Mouse (Mus musculus): Measurements from ENCODE around the gene Cnot6. TPM values are rescaled to one million over a fixed set of nuclear protein-coding genes. Genes with fewer than 3 reads are reported as not detected.

Gene Cnot6
- polyA plus RNA-seq (2014; fragmentation: Nextera tagmentation; extraction: Ambion mirVana) = 75.3 and 77.4 TPM in 2 replicates

GRCm38 (mm10) chr11:49712555-49713335 lies at the start of gene Cnot6:
TSS of gene Cnot6 (minus strand) at chr11:49712723.
- Histone ChIP-seq H3K27me3 (ENCODE audit: control insufficient read depth, insufficient read depth, low read length) (no peaks in the 10 kb centered on the region), H3K4me2 (replicated peaks; ENCODE audit: low read depth, low read length) (peak within 1 kb of the TSS; percentile 81), H3K4me3 (ENCODE audit: low read length) (peak within 1 kb of the TSS; percentile 99), H3K36me3 (ENCODE audit: control insufficient read depth, insufficient read depth, low read length) (no peaks in the 10 kb centered on the region; the same call in 1 of the 2 replicates), H3K9me3 (ENCODE audit: control insufficient read depth, low read length) (no peaks in the 10 kb centered on the region), H3K4me1 (ENCODE audit: control insufficient read depth, insufficient read depth, low read length) (peaks cover 19% of the 10 kb centered on the region), H3K27ac (ENCODE audit: low read depth, low read length) (peak within 1 kb of the TSS; percentile 94), H3K9ac (ENCODE audit: low read depth, low read length) (peak within 1 kb of the TSS; percentile 99)
- under 1% methylated on average over 45 of the region's 65 CpGs for WGBS
- ATAC-seq (ENCODE audit: low FRiP score, low TSS enrichment) = peak; percentile 97

- H3K9ac ChIP-seq (ENCODE audit: low read depth, low read length) = no peak overlapping the region
- no peak overlapping the region for H3K27ac ChIP-seq (ENCODE audit: low read depth, low read length)
- no peak overlapping the region for H3K4me2 ChIP-seq (replicated peaks; ENCODE audit: low read depth, low read length)
- H3K4me1 ChIP-seq (ENCODE audit: control insufficient read depth, insufficient read depth, low read length) = 0 out of 2 replicates have a peak, but pooled peaks cover 14% of the 10 kb centered on the region
- 95% methylated on average over 5 of the region's 5 CpGs for WGBS
- no peak for ATAC-seq (ENCODE audit: low FRiP score, low TSS enrichment)
- H3K27me3 ChIP-seq (ENCODE audit: control insufficient read depth, insufficient read depth, low read length) = no peaks in the 10 kb centered on the region
- no peak overlapping the region for H3K4me3 ChIP-seq (ENCODE audit: low read length)
- H3K9me3 ChIP-seq (ENCODE audit: control insufficient read depth, low read length) = no peaks in the 10 kb centered on the region
- no peaks in the 10 kb centered on the region for H3K36me3 ChIP-seq (ENCODE audit: control insufficient read depth, insufficient read depth, low read length)
Measured at GRCm38 (mm10) chr11:49761130-49761529, 48.6 kb upstream of the Cnot6 start.

GRCm38 (mm10) chr11:49758096-49758495 lies 45.6 kb upstream of the Cnot6 start:
- Histone ChIP-seq H3K4me2 (replicated peaks; ENCODE audit: low read depth, low read length) (no peak overlapping the region), H3K27ac (ENCODE audit: low read depth, low read length) (no peak overlapping the region), H3K36me3 (ENCODE audit: control insufficient read depth, insufficient read depth, low read length) (no peaks in the 10 kb centered on the region), H3K4me1 (ENCODE audit: control insufficient read depth, insufficient read depth, low read length) (no peaks in the 10 kb centered on the region), H3K27me3 (ENCODE audit: control insufficient read depth, insufficient read depth, low read length) (no peaks in the 10 kb centered on the region), H3K9ac (ENCODE audit: low read depth, low read length) (no peak overlapping the region), H3K9me3 (ENCODE audit: control insufficient read depth, low read length) (no peaks in the 10 kb centered on the region), H3K4me3 (ENCODE audit: low read length) (no peak overlapping the region)
- no peak for ATAC-seq (ENCODE audit: low FRiP score, low TSS enrichment)
- 89% methylated on average over 3 of the region's 3 CpGs for WGBS

- Histone ChIP-seq H3K36me3 (ENCODE audit: control insufficient read depth, insufficient read depth, low read length) (no peaks in the 10 kb centered on the region), H3K4me2 (replicated peaks; ENCODE audit: low read depth, low read length) (no peak overlapping the region), H3K4me1 (ENCODE audit: control insufficient read depth, insufficient read depth, low read length) (no peaks in the 10 kb centered on the region), H3K27ac (ENCODE audit: low read depth, low read length) (no peak overlapping the region; the same call in 1 of the 2 replicates), H3K9me3 (ENCODE audit: control insufficient read depth, low read length) (no peaks in the 10 kb centered on the region), H3K27me3 (ENCODE audit: control insufficient read depth, insufficient read depth, low read length) (no peaks in the 10 kb centered on the region), H3K4me3 (ENCODE audit: low read length) (no peak overlapping the region), H3K9ac (ENCODE audit: low read depth, low read length) (no peak overlapping the region)
- peak; percentile 28; the same call in 1 of the 2 replicates for ATAC-seq (ENCODE audit: low FRiP score, low TSS enrichment)
- WGBS = 39% methylated on average over 12 of the region's 12 CpGs
Measured at GRCm38 (mm10) chr11:49754958-49755665, 42.6 kb upstream of the Cnot6 start.

- no peak for ATAC-seq (ENCODE audit: low FRiP score, low TSS enrichment)
- Histone ChIP-seq H3K9me3 (ENCODE audit: control insufficient read depth, low read length) (peaks cover 6% of the 10 kb centered on the region), H3K36me3 (ENCODE audit: control insufficient read depth, insufficient read depth, low read length) (no peaks in the 10 kb centered on the region), H3K27ac (ENCODE audit: low read depth, low read length) (no peak overlapping the region), H3K4me3 (ENCODE audit: low read length) (no peak overlapping the region), H3K9ac (ENCODE audit: low read depth, low read length) (no peak overlapping the region), H3K27me3 (ENCODE audit: control insufficient read depth, insufficient read depth, low read length) (no peaks in the 10 kb centered on the region), H3K4me2 (replicated peaks; ENCODE audit: low read depth, low read length) (no peak overlapping the region), H3K4me1 (ENCODE audit: control insufficient read depth, insufficient read depth, low read length) (no peaks in the 10 kb centered on the region)
- WGBS = 100% methylated on average over 1 of the region's 1 CpGs
Measured at GRCm38 (mm10) chr11:49746756-49747155, 34.2 kb upstream of the Cnot6 start.

- H3K27ac ChIP-seq (ENCODE audit: low read depth, low read length) = no peak overlapping the region
- H3K4me1 ChIP-seq (ENCODE audit: control insufficient read depth, insufficient read depth, low read length) = no peaks in the 10 kb centered on the region
- peaks cover 6% of the 10 kb centered on the region for H3K9me3 ChIP-seq (ENCODE audit: control insufficient read depth, low read length)
- H3K4me3 ChIP-seq (ENCODE audit: low read length) = no peak overlapping the region
- H3K9ac ChIP-seq (ENCODE audit: low read depth, low read length) = no peak overlapping the region
- WGBS = 83% methylated on average over 3 of the region's 3 CpGs
- H3K4me2 ChIP-seq (replicated peaks; ENCODE audit: low read depth, low read length) = no peak overlapping the region
- ATAC-seq (ENCODE audit: low FRiP score, low TSS enrichment) = no peak
- no peaks in the 10 kb centered on the region for H3K27me3 ChIP-seq (ENCODE audit: control insufficient read depth, insufficient read depth, low read length)
- H3K36me3 ChIP-seq (ENCODE audit: control insufficient read depth, insufficient read depth, low read length) = no peaks in the 10 kb centered on the region
Measured at GRCm38 (mm10) chr11:49745839-49746238, 33.3 kb upstream of the Cnot6 start.

GRCm38 (mm10) chr11:49744981-49745380 lies 32.5 kb upstream of the Cnot6 start:
- Histone ChIP-seq H3K9me3 (ENCODE audit: control insufficient read depth, low read length) (peaks cover 6% of the 10 kb centered on the region), H3K27me3 (ENCODE audit: control insufficient read depth, insufficient read depth, low read length) (no peaks in the 10 kb centered on the region), H3K4me2 (replicated peaks; ENCODE audit: low read depth, low read length) (no peak overlapping the region), H3K9ac (ENCODE audit: low read depth, low read length) (no peak overlapping the region), H3K4me1 (ENCODE audit: control insufficient read depth, insufficient read depth, low read length) (no peaks in the 10 kb centered on the region), H3K4me3 (ENCODE audit: low read length) (no peak overlapping the region), H3K27ac (ENCODE audit: low read depth, low read length) (no peak overlapping the region), H3K36me3 (ENCODE audit: control insufficient read depth, insufficient read depth, low read length) (no peaks in the 10 kb centered on the region)
- ATAC-seq (ENCODE audit: low FRiP score, low TSS enrichment) = no peak

GRCm38 (mm10) chr11:49743634-49744033 lies 31.1 kb upstream of the Cnot6 start:
- Histone ChIP-seq H3K27me3 (ENCODE audit: control insufficient read depth, insufficient read depth, low read length) (no peaks in the 10 kb centered on the region), H3K9ac (ENCODE audit: low read depth, low read length) (no peak overlapping the region), H3K36me3 (ENCODE audit: control insufficient read depth, insufficient read depth, low read length) (no peaks in the 10 kb centered on the region), H3K4me2 (replicated peaks; ENCODE audit: low read depth, low read length) (no peak overlapping the region), H3K4me3 (ENCODE audit: low read length) (no peak overlapping the region), H3K9me3 (ENCODE audit: control insufficient read depth, low read length) (no peaks in the 10 kb centered on the region), H3K27ac (ENCODE audit: low read depth, low read length) (no peak overlapping the region), H3K4me1 (ENCODE audit: control insufficient read depth, insufficient read depth, low read length) (no peaks in the 10 kb centered on the region)
- ATAC-seq (ENCODE audit: low FRiP score, low TSS enrichment) = no peak
- WGBS = 85% methylated on average over 7 of the region's 7 CpGs

- no peaks in the 10 kb centered on the region for H3K27me3 ChIP-seq (ENCODE audit: control insufficient read depth, insufficient read depth, low read length)
- H3K4me3 ChIP-seq (ENCODE audit: low read length) = no peak overlapping the region
- no peak overlapping the region for H3K27ac ChIP-seq (ENCODE audit: low read depth, low read length)
- H3K9ac ChIP-seq (ENCODE audit: low read depth, low read length) = no peak overlapping the region
- 84% methylated on average over 8 of the region's 8 CpGs for WGBS
- ATAC-seq (ENCODE audit: low FRiP score, low TSS enrichment) = no peak
- H3K36me3 ChIP-seq (ENCODE audit: control insufficient read depth, insufficient read depth, low read length) = no peaks in the 10 kb centered on the region
- H3K9me3 ChIP-seq (ENCODE audit: control insufficient read depth, low read length) = no peaks in the 10 kb centered on the region
- no peaks in the 10 kb centered on the region for H3K4me1 ChIP-seq (ENCODE audit: control insufficient read depth, insufficient read depth, low read length)
- H3K4me2 ChIP-seq (replicated peaks; ENCODE audit: low read depth, low read length) = no peak overlapping the region
Measured at GRCm38 (mm10) chr11:49742248-49742647, 29.7 kb upstream of the Cnot6 start.

Data from kidney, embryonic 14.5 days (tissue).